Mouse (Mus musculus) lung, adult 2 months (tissue): ENCODE results near the gene Dock1. TPM values are rescaled to one million over a fixed set of nuclear protein-coding genes. Genes with fewer than 3 reads are reported as not detected.

Experiments used
- DNase-seq: peaks from one replicate; pipeline ENCODE4 v3.0.0; 2022
- H3K4me1 ChIP-seq: fragments of 200-500 bp; 2 replicates; pipeline ENCODE4 v1.6.1; 2011; ENCODE audit warnings: low read length; ENCODE audit not compliant: control insufficient read depth, insufficient read depth
- H3K4me3 ChIP-seq: fragments of 200-500 bp; replicated peaks from 2 replicates; pipeline ENCODE3; 2011; ENCODE audit warnings: low read depth, mild to moderate bottlenecking, control low read depth, low read length; ENCODE audit errors: extremely low read depth
- CTCF ChIP-seq: fragments of 200-500 bp; IDR thresholded peaks from 2 replicates; pipeline ENCODE4 v1.5.1; 2011; ENCODE audit warnings: mild to moderate bottlenecking, low read length, control low read depth; ENCODE audit not compliant: insufficient read depth
- POLR2A ChIP-seq: fragments of 200-500 bp; IDR thresholded peaks from 2 replicates; pipeline ENCODE4 v1.6.1; 2011; ENCODE audit warnings: low read depth, mild to moderate bottlenecking, control low read depth, low read length, borderline replicate concordance; ENCODE audit errors: extremely low read depth
- WGBS: fragments of 180-500 bp; shearing (Covaris S2); methylation state at CpG from one replicate; pipeline ENCODE4 v1.1.7; 2018; 5-methylcytosine and 5-hydroxymethylcytosine counted together
- polyA plus RNA-seq: library from polyadenylated mRNA; depleted of rRNA; stranded (reverse); fragments of >200 nt; gene quantifications from 2 replicates; pipeline ENCODE4 v1.2.3, GENCODE M21; 2012

Dock1 gene
- polyA plus RNA-seq, 1 experiment, result 18.7 TPM

- WGBS, result 96% methylated on average over 12 of the region's 12 CpGs
- H3K4me3 ChIP-seq, result no peak overlapping the region
- TF ChIP-seq POLR2A (no peak), CTCF (no peak)
- no peaks in the 10 kb centered on the region for H3K4me1 ChIP-seq
- no peak for DNase-seq
Observed at GRCm38 (mm10) chr7:135043931-135044765, 373.7 kb downstream of the Dock1 start.

GRCm38 (mm10) chr7:135049416-135049815 lies 379.0 kb downstream of the Dock1 start:
- TF ChIP-seq POLR2A (no peak), CTCF (no peak)
- WGBS, result 93% methylated on average over 2 of the region's 2 CpGs
- no peak overlapping the region for H3K4me3 ChIP-seq
- no peak for DNase-seq
- H3K4me1 ChIP-seq, result peaks cover 1% of the 10 kb centered on the region; the same call in 1 of the 2 replicates

- no peak for DNase-seq
- WGBS, result 80% methylated on average over 8 of the region's 8 CpGs
- TF ChIP-seq CTCF (no peak), POLR2A (no peak)
Observed at GRCm38 (mm10) chr7:135053186-135053715, 382.8 kb downstream of the Dock1 start.

GRCm38 (mm10) chr7:135054664-135055063 lies 384.2 kb downstream of the Dock1 start:
- H3K4me1 ChIP-seq, result peaks cover 2% of the 10 kb centered on the region; the same call in 1 of the 2 replicates
- no peak for DNase-seq
- WGBS, result 55% methylated on average over 7 of the region's 7 CpGs
- no peak overlapping the region for H3K4me3 ChIP-seq
- no peak for TF ChIP-seq CTCF
- TF ChIP-seq POLR2A, result no peak

More at GRCm38 (mm10) chr7:135053186-135053715, 382.8 kb downstream of the Dock1 start:
- Histone ChIP-seq H3K4me1 (peaks cover 2% of the 10 kb centered on the region; the same call in 1 of the 2 replicates), H3K4me3 (no peak overlapping the region)

- no peak for DNase-seq
- TF ChIP-seq CTCF, result no peak
- no peak for TF ChIP-seq POLR2A
- Histone ChIP-seq H3K4me1 (peaks cover 2% of the 10 kb centered on the region; the same call in 1 of the 2 replicates), H3K4me3 (no peak overlapping the region)
- WGBS, result 86% methylated on average over 4 of the region's 4 CpGs
Observed at GRCm38 (mm10) chr7:135059071-135059470, 388.6 kb downstream of the Dock1 start.

GRCm38 (mm10) chr7:135059562-135059961 lies 389.1 kb downstream of the Dock1 start:
- no peak overlapping the region for H3K4me3 ChIP-seq
- TF ChIP-seq CTCF (no peak), POLR2A (no peak)
- WGBS, result 79% methylated on average over 3 of the region's 3 CpGs
- DNase-seq, result no peak
- no peaks in the 10 kb centered on the region for H3K4me1 ChIP-seq

GRCm38 (mm10) chr7:135063886-135064285 lies 393.4 kb downstream of the Dock1 start:
- 85% methylated on average over 5 of the region's 5 CpGs for WGBS
- Histone ChIP-seq H3K4me1 (no peaks in the 10 kb centered on the region), H3K4me3 (no peak overlapping the region)
- TF ChIP-seq CTCF, result no peak
- TF ChIP-seq POLR2A, result no peak
- no peak for DNase-seq

GRCm38 (mm10) chr7:135065301-135065700 lies 394.8 kb downstream of the Dock1 start:
- no peak overlapping the region for H3K4me3 ChIP-seq
- 73% methylated on average over 5 of the region's 5 CpGs for WGBS
- TF ChIP-seq CTCF (no peak), POLR2A (no peak)
- DNase-seq, result no peak
- no peaks in the 10 kb centered on the region for H3K4me1 ChIP-seq

- H3K4me3 ChIP-seq, result no peak overlapping the region
- H3K4me1 ChIP-seq, result no peaks in the 10 kb centered on the region
- DNase-seq, result no peak
- WGBS, result 56% methylated on average over 3 of the region's 3 CpGs
- TF ChIP-seq CTCF (no peak), POLR2A (no peak)
Observed at GRCm38 (mm10) chr7:135068887-135069286, 398.4 kb downstream of the Dock1 start.

GRCm38 (mm10) chr7:135076904-135077303 lies 406.4 kb downstream of the Dock1 start:
- TF ChIP-seq POLR2A (no peak), CTCF (no peak)
- DNase-seq, result no peak
- no peak overlapping the region for H3K4me3 ChIP-seq
- H3K4me1 ChIP-seq, result no peaks in the 10 kb centered on the region
- 94% methylated on average over 6 of the region's 6 CpGs for WGBS
